Mouse (Mus musculus) ES-E14 (cell line): Measurements from ENCODE around the gene Catsperg2. TPM values are rescaled to one million over a fixed set of nuclear protein-coding genes. Genes with fewer than 3 reads are reported as not detected.
A peak's percentile ranks its signal among the peaks of the same experiment; 100 is the strongest.

Experiments
- DNase-seq: peaks from one replicate; pipeline ENCODE4 v3.0.0-alpha.2; 2013; ENCODE audit warnings: low read depth, low spot score
- H3K27ac ChIP-seq: 2 replicates; pipeline ENCODE4 v1.5.1; 2012; ENCODE audit warnings: low read depth, mild to moderate bottlenecking, low read length, moderate library complexity, mixed read lengths; ENCODE audit not compliant: poor library complexity, insufficient read depth, severe bottlenecking
- H3K36me3 ChIP-seq: 2 replicates; pipeline ENCODE4 v1.6.1; 2012; ENCODE audit warnings: mild to moderate bottlenecking, low read length, moderate library complexity, mixed read lengths; ENCODE audit not compliant: control insufficient read depth, poor library complexity, insufficient read depth, severe bottlenecking
- H3K4me1 ChIP-seq, 2 experiments: fragments of 150-350 bp in 1 of 2; sonication (generic) in 1 of 2; 2 replicates each; pipeline ENCODE4 v1.6.1; 2012; ENCODE audit warnings: low read length in 2 of 2, mild to moderate bottlenecking in 1 of 2, mixed read lengths in 1 of 2; ENCODE audit not compliant: control insufficient read depth in 2 of 2, insufficient read depth in 2 of 2, poor library complexity in 1 of 2
- H3K4me3 ChIP-seq, 2 experiments: fragments of 150-350 bp in 1 of 2; sonication (generic) in 1 of 2; 2 replicates each; pipeline ENCODE4 v1.5.1; 2012; ENCODE audit warnings: low read length in 2 of 2, low read depth in 1 of 2, mild to moderate bottlenecking in 1 of 2, mixed read lengths in 1 of 2; ENCODE audit not compliant: insufficient read depth in 1 of 2, poor library complexity in 1 of 2, severe bottlenecking in 1 of 2
- H3K9ac ChIP-seq: 2 replicates; pipeline ENCODE4 v1.6.1; 2012; ENCODE audit warnings: low read depth, mild to moderate bottlenecking, low read length, mixed read lengths; ENCODE audit not compliant: poor library complexity, insufficient read depth, severe bottlenecking
- H3K9me3 ChIP-seq: fragments of 150-350 bp; sonication (generic); 2 replicates; pipeline ENCODE4 v1.6.1; 2012; ENCODE audit warnings: low read depth, mild to moderate bottlenecking, low read length; ENCODE audit not compliant: control insufficient read depth, insufficient read depth
- MAFK ChIP-seq: IDR thresholded peaks from 2 replicates; pipeline ENCODE4 v1.6.1; 2014; ENCODE audit warnings: mild to moderate bottlenecking, low read depth, low read length, inconsistent platforms; ENCODE audit not compliant: insufficient read depth
- ZC3H11A ChIP-seq: IDR thresholded peaks from 2 replicates; pipeline ENCODE4 v1.6.1; 2012; ENCODE audit warnings: low read depth, mild to moderate bottlenecking, inconsistent platforms, low read length, borderline replicate concordance
- ZNF384 ChIP-seq: IDR thresholded peaks from 2 replicates; pipeline ENCODE4 v1.6.1; 2012; ENCODE audit warnings: low read depth, low read length, inconsistent platforms
- in situ Hi-C, 2 experiments: fragments of 600-800 bp; cut with MboI; formaldehyde crosslinking; loops; one replicate each; pipeline ENCODE4 v1.15.1; 2025; ENCODE audit warnings: low sequenced_read_pairs in 2 of 2, inconsistent platforms in 1 of 2; ENCODE audit not compliant: unreplicated experiment in 2 of 2
- total RNA-seq: library from RNA; depleted of rRNA; stranded (reverse); fragments of 300-350 nt; gene quantifications from 2 replicates; pipeline ENCODE4 v1.2.3, GENCODE M21; 2012; rRNA removed

The Catsperg2 gene
- total RNA-seq, 1 experiment: 1.2 TPM

DNA sequence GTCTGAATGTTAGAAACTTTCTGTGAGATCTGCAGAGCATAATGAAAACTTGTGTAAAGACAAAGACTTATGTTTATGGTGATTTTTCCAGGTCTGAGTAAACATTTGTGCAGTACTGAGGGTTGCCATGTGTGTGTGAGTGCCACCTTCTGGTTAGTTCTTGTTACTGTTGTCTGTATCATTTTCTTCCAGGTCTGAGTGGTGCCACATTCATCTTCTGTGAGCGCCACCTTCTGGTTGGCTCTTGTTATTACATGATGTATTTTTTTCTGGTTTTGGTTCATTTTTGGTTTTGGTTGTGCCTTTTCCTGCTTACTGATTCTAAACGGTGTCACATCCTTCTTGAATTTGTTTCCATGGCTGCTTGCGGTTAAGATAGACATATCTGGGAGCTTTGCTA lies 45.0 kb downstream of the Catsperg2 start:
- no peak overlapping the region for H3K27ac ChIP-seq
- no peaks in the 10 kb centered on the region for H3K4me1 ChIP-seq
- no peak overlapping the region for H3K9ac ChIP-seq
- peak; percentile 58 for DNase-seq
- 0 out of 2 replicates have a peak, but pooled peaks cover 3% of the 10 kb centered on the region for H3K9me3 ChIP-seq
- H3K36me3 ChIP-seq: no peaks in the 10 kb centered on the region
- no peak overlapping the region for H3K4me3 ChIP-seq
- in situ Hi-C loops: no loop called here
- TF ChIP-seq ZC3H11A: peak; percentile 44; the same call in 1 of the 2 replicates
- no peak for TF ChIP-seq MAFK
- TF ChIP-seq ZNF384: peak; percentile 97

Other genes with a start within 250 kb of the Catsperg2 start
- 27.5 and 33.2 TPM in 2 replicates for gene Sipa1l3, start 208.4 kb downstream of the Catsperg2 start, total RNA-seq
- gene Zfp84, start 41.5 kb upstream of the Catsperg2 start, total RNA-seq: 6.2 and 6.7 TPM in 2 replicates
- 1.3 and 1.6 TPM in 2 replicates for gene Zfp30, start 57.0 kb upstream of the Catsperg2 start, total RNA-seq
- gene Zfp790, start 89.1 kb upstream of the Catsperg2 start, total RNA-seq: 4.5 and 5.3 TPM in 2 replicates
- 6.9 and 12.3 TPM in 2 replicates for gene Zfp940, start 126.6 kb upstream of the Catsperg2 start, total RNA-seq
- gene Zfp420, start 132.9 kb upstream of the Catsperg2 start, total RNA-seq: 5.6 and 6.9 TPM in 2 replicates
- gene Zfp27, start 179.5 kb upstream of the Catsperg2 start, total RNA-seq: 5.1 and 6.1 TPM in 2 replicates
- gene Zfp383, start 181.2 kb upstream of the Catsperg2 start, total RNA-seq: 5.1 and 5.4 TPM in 2 replicates
- gene Zfp74, start 227.1 kb upstream of the Catsperg2 start, total RNA-seq: 11.7 and 24.1 TPM in 2 replicates